Mouse (Mus musculus) limb, embryonic 14.5 days (tissue): ENCODE measurements at regions not wholly inside any gene's neighbourhood (a gene's known extent, or its start where the extent isn't known, plus 50 kb on each side); places are given as distances from the start of the nearest gene placed in this dataset.

ENCODE experiments used
- ATAC-seq: fragments of 200-750 bp; cut with Nextera tagmentation; 2 replicates; pipeline ENCODE4 v1.8.0; 2017; ENCODE audit warnings: low read depth, moderate number of reproducible peaks, moderate TSS enrichment; ENCODE audit not compliant: low FRiP score
- DNase-seq: peaks from one replicate; pipeline ENCODE4 v3.0.0-alpha.2; 2015; ENCODE audit warnings: low spot score
- H3K27ac ChIP-seq: fragments of 300-500 bp; sonication (generic); replicated peaks from 2 replicates; pipeline ENCODE4 v1.5.1; 2014; ENCODE audit warnings: low read depth, mild to moderate bottlenecking, low read length, moderate library complexity, mixed read lengths
- H3K27me3 ChIP-seq: fragments of 300-500 bp; sonication (generic); 2 replicates; pipeline ENCODE4 v1.6.1; 2014; ENCODE audit warnings: low read length, mixed read lengths; ENCODE audit not compliant: control insufficient read depth, insufficient read depth
- H3K36me3 ChIP-seq: fragments of 300-500 bp; sonication (generic); 2 replicates; pipeline ENCODE4 v1.6.1; 2014; ENCODE audit warnings: mild to moderate bottlenecking, low read length, moderate library complexity, mixed read lengths; ENCODE audit not compliant: control insufficient read depth, insufficient read depth
- H3K4me1 ChIP-seq: fragments of 300-500 bp; sonication (generic); 2 replicates; pipeline ENCODE4 v1.6.1; 2014; ENCODE audit warnings: antibody characterized with exemption, low read length, mixed read lengths; ENCODE audit not compliant: control insufficient read depth, insufficient read depth
- H3K4me2 ChIP-seq: fragments of 300-500 bp; sonication (generic); replicated peaks from 2 replicates; pipeline ENCODE4 v1.6.1; 2014; ENCODE audit warnings: low read depth, mild to moderate bottlenecking, low read length, moderate library complexity; ENCODE audit not compliant: severe bottlenecking
- H3K4me3 ChIP-seq: fragments of 300-500 bp; sonication (generic); replicated peaks from 2 replicates; pipeline ENCODE4 v1.5.1; 2014; ENCODE audit warnings: low read length
- H3K9ac ChIP-seq: fragments of 300-500 bp; sonication (generic); 2 replicates; pipeline ENCODE4 v1.6.1; 2014; ENCODE audit warnings: mild to moderate bottlenecking, low read depth, low read length, moderate library complexity; ENCODE audit not compliant: severe bottlenecking
- H3K9me3 ChIP-seq: fragments of 300-500 bp; sonication (generic); 2 replicates; pipeline ENCODE4 v1.6.1; 2016; ENCODE audit warnings: low read length; ENCODE audit not compliant: control insufficient read depth
- POLR2A ChIP-seq: fragments of 200-500 bp; IDR thresholded peaks from 2 replicates; pipeline ENCODE4 v1.8.0; 2012; ENCODE audit warnings: inconsistent platforms, mild to moderate bottlenecking, moderate library complexity, borderline replicate concordance; ENCODE audit not compliant: insufficient read depth, insufficient read length; ENCODE audit errors: extremely low read depth
- WGBS: fragments of 180-500 bp; shearing (Covaris S2); extraction: QIAGEN DNeasy Blood & Tissue Kit; methylation state at CpG from one replicate; pipeline ENCODE4 v1.1.7; 2014; 5-methylcytosine and 5-hydroxymethylcytosine counted together

DNA sequence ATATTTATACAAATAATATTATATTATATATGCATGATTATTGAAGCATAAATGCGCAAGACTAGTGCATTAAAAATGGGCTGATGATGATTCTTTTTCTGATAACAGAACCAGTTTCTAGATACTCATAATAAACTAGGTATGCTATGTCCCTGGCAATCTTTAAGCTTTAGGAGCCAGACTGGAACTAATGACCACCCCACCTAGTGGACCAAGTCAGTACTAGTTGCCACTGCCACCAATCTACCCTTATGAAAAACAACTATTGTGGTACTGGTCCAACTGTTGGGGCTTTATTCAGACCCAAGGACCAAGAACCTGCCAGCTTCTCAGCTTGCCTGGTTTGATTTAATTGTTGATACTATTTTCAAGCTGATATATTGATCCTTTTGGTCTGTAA is 722.8 kb downstream of the Dach1 start:
- TF ChIP-seq POLR2A: no peak
- Histone ChIP-seq H3K4me2 (no peak overlapping the region), H3K36me3 (no peaks in the 10 kb centered on the region), H3K27ac (no peak overlapping the region), H3K9me3 (no peaks in the 10 kb centered on the region), H3K9ac (no peak overlapping the region), H3K4me1 (no peaks in the 10 kb centered on the region), H3K4me3 (no peak overlapping the region), H3K27me3 (no peaks in the 10 kb centered on the region)
- no peak for ATAC-seq
- WGBS: 98% methylated on average over 1 of the region's 1 CpGs
- no peak for DNase-seq

DNA sequence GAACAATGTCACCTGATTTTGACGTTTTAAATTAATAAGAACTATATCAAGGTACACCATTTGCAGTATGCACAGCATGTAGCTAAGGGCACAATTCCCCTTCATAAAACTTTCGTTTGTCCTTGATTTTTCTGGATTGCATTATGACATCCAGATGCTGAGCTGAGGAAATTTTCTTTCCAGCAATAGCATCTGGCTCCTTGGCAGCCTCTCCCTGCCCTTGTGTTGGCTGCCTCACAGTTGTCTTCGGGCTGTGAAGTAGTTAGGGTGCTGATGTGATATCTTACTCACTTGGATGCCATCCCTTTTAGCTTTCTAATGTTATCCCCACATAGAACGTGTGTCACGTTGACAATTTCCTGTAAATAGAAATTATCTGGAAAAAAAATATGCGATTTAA is 729.2 kb downstream of the Dach1 start:
- no peak overlapping the region for H3K4me3 ChIP-seq
- H3K9ac ChIP-seq: no peak overlapping the region
- no peak for TF ChIP-seq POLR2A
- H3K4me2 ChIP-seq: no peak overlapping the region
- WGBS: 54% methylated on average over 6 of the region's 6 CpGs
- ATAC-seq: no peak
- no peaks in the 10 kb centered on the region for H3K4me1 ChIP-seq
- H3K27me3 ChIP-seq: no peaks in the 10 kb centered on the region
- DNase-seq: peak; percentile 58
- no peaks in the 10 kb centered on the region for H3K36me3 ChIP-seq
- H3K27ac ChIP-seq: no peak overlapping the region
- H3K9me3 ChIP-seq: no peaks in the 10 kb centered on the region

DNA sequence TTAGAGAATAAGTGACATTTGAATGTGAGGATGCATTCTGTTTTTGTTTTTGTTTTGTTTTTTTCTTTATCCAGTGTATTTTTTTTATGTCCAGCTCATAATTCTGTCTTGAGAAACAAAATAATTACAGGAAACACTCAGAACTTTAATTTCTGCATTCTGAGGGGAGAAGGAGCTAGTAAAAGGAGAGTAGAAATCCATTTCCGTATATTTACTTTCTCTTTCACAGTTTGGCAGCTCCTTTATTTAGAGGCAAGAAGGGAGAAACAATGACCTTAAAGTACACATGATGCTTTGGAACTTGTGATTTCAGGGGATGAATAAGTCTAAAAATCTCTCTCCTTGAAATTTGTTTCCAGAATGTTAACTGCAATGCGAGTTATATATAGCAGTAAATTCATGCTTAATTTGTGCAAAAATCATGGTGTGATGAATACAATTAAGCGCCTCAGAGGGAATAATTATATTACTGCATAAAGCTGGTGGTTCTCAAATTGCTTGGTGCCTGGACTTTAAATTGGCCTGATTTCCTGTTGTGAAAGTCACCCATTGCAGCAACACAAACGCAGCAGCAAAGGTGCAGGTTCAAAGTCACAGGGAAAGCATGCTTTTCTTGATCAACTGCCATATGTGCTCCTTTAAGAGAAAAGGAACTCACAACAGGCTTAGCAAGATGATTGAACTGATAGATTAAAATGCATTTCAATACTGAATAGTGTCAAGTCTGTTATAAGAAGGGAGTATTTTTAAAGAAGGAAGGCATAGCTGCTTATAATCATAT is 733.9 kb downstream of the Dach1 start:
- DNase-seq (no peak), ATAC-seq (no peak)
- Histone ChIP-seq H3K36me3 (no peaks in the 10 kb centered on the region), H3K4me2 (no peak overlapping the region), H3K27me3 (no peaks in the 10 kb centered on the region), H3K9ac (no peak overlapping the region), H3K27ac (no peak overlapping the region), H3K4me3 (no peak overlapping the region), H3K9me3 (no peaks in the 10 kb centered on the region), H3K4me1 (no peaks in the 10 kb centered on the region)
- 37% methylated on average over 4 of the region's 4 CpGs for WGBS
- no peak for TF ChIP-seq POLR2A

DNA sequence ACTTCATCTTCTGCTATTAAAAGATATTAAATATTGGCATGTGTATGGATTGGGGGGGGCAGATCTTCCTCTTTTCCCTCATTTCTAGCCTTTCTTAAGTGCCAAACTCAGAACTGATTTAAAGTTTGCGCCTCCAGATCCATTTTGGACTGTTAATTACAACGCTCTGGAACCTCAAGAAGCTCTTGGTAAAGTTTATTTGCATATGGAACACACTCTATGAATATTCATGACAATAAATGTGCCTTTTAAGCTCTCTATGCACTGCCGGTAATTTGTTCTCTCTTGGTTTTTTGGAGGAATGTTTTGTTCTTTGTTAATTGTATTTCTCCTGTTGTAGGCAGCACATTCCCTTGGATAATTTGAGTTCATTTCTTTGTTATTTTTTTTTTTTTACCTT is 738.3 kb downstream of the Dach1 start:
- no peak for DNase-seq
- Histone ChIP-seq H3K4me1 (no peaks in the 10 kb centered on the region), H3K4me2 (no peak overlapping the region), H3K9me3 (no peaks in the 10 kb centered on the region), H3K4me3 (no peak overlapping the region), H3K27ac (no peak overlapping the region), H3K27me3 (no peaks in the 10 kb centered on the region), H3K9ac (no peak overlapping the region), H3K36me3 (no peaks in the 10 kb centered on the region)
- ATAC-seq: no peak
- WGBS: 86% methylated on average over 3 of the region's 3 CpGs
- TF ChIP-seq POLR2A: no peak

DNA sequence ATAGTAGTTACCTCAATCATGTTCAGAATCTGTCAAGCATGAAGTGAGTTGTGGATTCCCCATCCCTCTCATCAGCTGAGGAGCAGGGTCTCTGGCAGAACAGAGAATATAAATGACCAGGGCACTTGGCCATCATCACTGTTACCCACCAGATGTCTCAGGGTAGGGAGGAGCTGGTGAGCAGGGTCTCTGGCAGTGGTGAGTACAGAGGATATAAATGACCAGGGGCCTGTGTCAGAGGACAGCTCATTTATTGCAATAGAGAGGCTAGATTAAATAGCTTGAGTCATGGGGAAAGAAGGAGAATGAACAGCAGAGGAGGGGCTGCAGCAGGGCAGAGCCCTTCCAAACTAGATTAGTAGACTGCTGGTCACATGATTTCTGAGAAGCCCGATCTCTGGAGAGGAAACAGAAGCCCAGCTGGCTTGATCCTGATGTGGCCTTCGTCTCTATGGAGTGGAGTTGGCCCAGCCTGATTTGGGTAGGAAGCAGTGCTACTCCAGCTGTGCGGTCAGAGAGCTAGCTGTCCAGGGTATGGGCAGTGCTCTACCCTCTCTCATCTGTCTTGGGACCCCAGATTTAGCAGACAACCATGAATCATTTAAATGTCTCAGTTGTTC is 766.3 kb downstream of the Dach1 start:
- H3K36me3 ChIP-seq: no peaks in the 10 kb centered on the region
- DNase-seq (no peak), ATAC-seq (no peak)
- H3K4me3 ChIP-seq: no peak overlapping the region
- no peak for TF ChIP-seq POLR2A
- H3K27me3 ChIP-seq: no peaks in the 10 kb centered on the region
- H3K27ac ChIP-seq: no peak overlapping the region
- H3K4me2 ChIP-seq: no peak overlapping the region
- no peaks in the 10 kb centered on the region for H3K9me3 ChIP-seq
- WGBS: 64% methylated on average over 3 of the region's 3 CpGs
- H3K9ac ChIP-seq: no peak overlapping the region
- no peaks in the 10 kb centered on the region for H3K4me1 ChIP-seq
